Mouse (Mus musculus): ENCODE measurements around the gene Edaradd. TPM values are rescaled to one million over a fixed set of nuclear protein-coding genes. Genes with fewer than 3 reads are reported as not detected.
A peak's percentile ranks its signal among the peaks of the same experiment; 100 is the strongest.

The Edaradd gene
- polyA plus RNA-seq, 1 experiment from 2014 or later, result 3.1 TPM

DNA sequence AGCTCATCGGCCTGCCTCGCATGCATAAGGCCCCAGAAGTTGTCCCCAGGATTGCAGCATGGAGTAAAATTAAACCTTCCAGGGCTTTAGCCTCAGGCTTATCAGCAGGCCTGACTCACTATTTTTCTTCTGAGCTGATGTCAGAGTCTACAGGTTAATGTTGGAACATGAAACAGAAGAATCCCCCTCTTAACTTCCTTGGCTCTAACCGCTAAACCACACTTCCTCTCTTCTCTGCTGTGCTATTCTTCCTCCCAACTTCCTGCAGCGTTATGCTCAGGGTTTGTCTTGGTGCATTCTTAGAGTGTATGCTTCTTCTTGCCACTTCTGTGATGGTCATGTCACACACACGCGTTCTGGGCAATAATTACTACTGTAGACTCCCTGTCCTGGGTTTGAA is 12.8 kb downstream of the Edaradd start:
- Histone ChIP-seq H3K27me3 (ENCODE audit: control insufficient read depth, insufficient read depth, low read length) (no peaks in the 10 kb centered on the region), H3K9me3 (replicated peaks; ENCODE audit: control insufficient read depth, low read length) (no peaks in the 10 kb centered on the region), H3K27ac (replicated peaks; ENCODE audit: low read depth, low read length) (no peak overlapping the region), H3K9ac (replicated peaks; ENCODE audit: low read length) (no peak overlapping the region), H3K4me2 (ENCODE audit: low read depth, low read length) (no peak overlapping the region), H3K36me3 (replicated peaks; ENCODE audit: control insufficient read depth, insufficient read depth, low read depth, low read length) (no peaks in the 10 kb centered on the region), H3K4me1 (ENCODE audit: control insufficient read depth, insufficient read depth, low read length) (no peaks in the 10 kb centered on the region), H3K4me3 (ENCODE audit: low read depth, low read length) (no peak overlapping the region)
- WGBS, result 88% methylated on average over 6 of the region's 6 CpGs
- ATAC-seq (replicated peaks; ENCODE audit: insufficient number of reproducible peaks, low FRiP score, low TSS enrichment, low read depth), result no peak
- no peak for DNase-seq (ENCODE audit: low spot score)

DNA sequence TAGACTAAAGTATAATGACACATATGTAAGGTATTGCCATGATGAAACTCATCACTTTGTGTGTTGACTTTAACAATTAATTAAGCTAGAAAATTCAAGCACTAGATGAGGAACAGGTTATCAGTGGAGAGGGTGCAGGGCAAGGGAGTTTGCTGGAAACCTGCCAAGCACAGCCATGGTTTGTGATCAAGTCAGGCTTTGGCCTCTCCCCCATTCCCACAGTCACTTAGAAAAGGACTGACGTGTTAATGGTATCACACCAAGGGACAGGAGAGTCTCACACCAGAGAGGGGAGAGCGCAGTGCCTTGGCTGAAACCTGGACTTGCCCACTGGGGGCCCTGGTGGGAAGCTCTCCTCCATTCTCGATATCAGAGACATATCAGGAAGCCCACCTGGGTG is 14.9 kb downstream of the Edaradd start:
- Histone ChIP-seq H3K36me3 (replicated peaks; ENCODE audit: control insufficient read depth, insufficient read depth, low read depth, low read length) (no peaks in the 10 kb centered on the region), H3K27ac (replicated peaks; ENCODE audit: low read depth, low read length) (no peak overlapping the region), H3K4me1 (ENCODE audit: control insufficient read depth, insufficient read depth, low read length) (no peaks in the 10 kb centered on the region), H3K4me2 (ENCODE audit: low read depth, low read length) (no peak overlapping the region), H3K27me3 (ENCODE audit: control insufficient read depth, insufficient read depth, low read length) (no peaks in the 10 kb centered on the region), H3K9me3 (replicated peaks; ENCODE audit: control insufficient read depth, low read length) (no peaks in the 10 kb centered on the region), H3K4me3 (ENCODE audit: low read depth, low read length) (no peak overlapping the region), H3K9ac (replicated peaks; ENCODE audit: low read length) (no peak overlapping the region)
- no peak for DNase-seq (ENCODE audit: low spot score)
- 73% methylated on average over 3 of the region's 3 CpGs for WGBS
- ATAC-seq (replicated peaks; ENCODE audit: insufficient number of reproducible peaks, low FRiP score, low TSS enrichment, low read depth), result no peak

DNA sequence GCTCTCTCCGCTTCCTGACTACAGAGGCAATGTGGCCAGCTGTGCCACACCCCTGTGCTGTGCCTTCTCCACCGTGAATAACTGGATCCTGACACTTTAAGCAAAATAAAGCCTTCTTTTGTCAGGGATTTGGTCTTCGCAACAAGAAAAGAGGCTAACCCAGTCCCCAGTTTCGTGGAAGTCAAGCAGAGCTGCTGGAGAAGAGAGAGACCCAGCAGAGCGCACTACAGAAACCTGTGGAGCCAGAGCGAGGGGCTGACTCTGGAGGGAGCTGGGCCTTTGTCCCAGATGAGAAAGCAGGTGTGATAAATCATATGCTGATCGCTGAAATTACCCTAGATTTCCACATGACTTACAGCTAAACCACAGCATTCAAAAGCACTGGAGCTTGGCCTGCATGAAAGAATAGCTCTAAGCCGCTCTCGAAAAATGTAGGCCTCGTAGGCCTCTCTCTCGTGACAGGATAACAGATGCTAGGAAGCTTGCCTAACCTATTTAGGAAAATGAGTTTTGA is 16.9 kb downstream of the Edaradd start:
- no peaks in the 10 kb centered on the region for H3K27me3 ChIP-seq (ENCODE audit: control insufficient read depth, insufficient read depth, low read length)
- H3K4me2 ChIP-seq (ENCODE audit: low read depth, low read length), result no peak overlapping the region
- ATAC-seq (replicated peaks; ENCODE audit: insufficient number of reproducible peaks, low FRiP score, low TSS enrichment, low read depth) (peak; percentile 36; the same call in 1 of the 2 replicates), DNase-seq (ENCODE audit: low spot score) (peak; percentile 8)
- H3K4me3 ChIP-seq (ENCODE audit: low read depth, low read length), result no peak overlapping the region
- 45% methylated on average over 11 of the region's 11 CpGs for WGBS
- no peaks in the 10 kb centered on the region for H3K4me1 ChIP-seq (ENCODE audit: control insufficient read depth, insufficient read depth, low read length)
- no peak overlapping the region for H3K9ac ChIP-seq (replicated peaks; ENCODE audit: low read length)
- no peaks in the 10 kb centered on the region for H3K9me3 ChIP-seq (replicated peaks; ENCODE audit: control insufficient read depth, low read length)
- H3K27ac ChIP-seq (replicated peaks; ENCODE audit: low read depth, low read length), result no peak overlapping the region
- no peaks in the 10 kb centered on the region for H3K36me3 ChIP-seq (replicated peaks; ENCODE audit: control insufficient read depth, insufficient read depth, low read depth, low read length)

DNA sequence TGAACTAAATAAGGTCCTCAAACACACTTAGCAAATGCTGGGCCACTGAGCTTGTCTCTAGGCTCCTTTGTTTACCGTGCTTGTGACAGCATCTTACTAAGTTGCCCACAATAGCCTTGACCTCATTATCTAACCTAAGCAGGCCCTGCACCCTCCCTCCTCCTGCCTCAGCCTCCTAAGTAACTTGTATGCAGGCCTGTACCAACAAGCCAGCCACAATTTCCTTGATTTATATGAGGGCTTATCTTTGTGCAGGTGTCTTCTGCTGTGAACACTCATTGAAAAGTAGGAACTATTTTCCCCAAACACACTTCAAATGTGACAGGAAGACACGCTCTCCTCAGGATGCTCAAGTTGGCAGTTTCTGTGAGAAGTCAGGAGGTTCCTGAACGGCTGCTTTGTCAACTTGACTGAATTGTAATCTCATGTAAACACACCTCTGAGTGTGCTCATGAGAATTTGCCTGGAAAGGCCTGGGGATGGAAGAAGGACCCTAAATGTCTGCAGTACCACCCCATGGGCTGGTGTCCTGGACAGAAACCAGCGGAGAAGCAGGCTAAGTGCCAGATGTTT is 17.5 kb downstream of the Edaradd start:
- ATAC-seq (replicated peaks; ENCODE audit: insufficient number of reproducible peaks, low FRiP score, low TSS enrichment, low read depth) (no peak), DNase-seq (ENCODE audit: low spot score) (no peak)
- H3K27me3 ChIP-seq (ENCODE audit: control insufficient read depth, insufficient read depth, low read length), result no peaks in the 10 kb centered on the region
- no peak overlapping the region for H3K9ac ChIP-seq (replicated peaks; ENCODE audit: low read length)
- no peaks in the 10 kb centered on the region for H3K36me3 ChIP-seq (replicated peaks; ENCODE audit: control insufficient read depth, insufficient read depth, low read depth, low read length)
- H3K27ac ChIP-seq (replicated peaks; ENCODE audit: low read depth, low read length), result no peak overlapping the region
- H3K9me3 ChIP-seq (replicated peaks; ENCODE audit: control insufficient read depth, low read length), result no peaks in the 10 kb centered on the region
- 44% methylated on average over 4 of the region's 4 CpGs for WGBS
- no peaks in the 10 kb centered on the region for H3K4me1 ChIP-seq (ENCODE audit: control insufficient read depth, insufficient read depth, low read length)
- H3K4me2 ChIP-seq (ENCODE audit: low read depth, low read length), result no peak overlapping the region
- H3K4me3 ChIP-seq (ENCODE audit: low read depth, low read length), result no peak overlapping the region

DNA sequence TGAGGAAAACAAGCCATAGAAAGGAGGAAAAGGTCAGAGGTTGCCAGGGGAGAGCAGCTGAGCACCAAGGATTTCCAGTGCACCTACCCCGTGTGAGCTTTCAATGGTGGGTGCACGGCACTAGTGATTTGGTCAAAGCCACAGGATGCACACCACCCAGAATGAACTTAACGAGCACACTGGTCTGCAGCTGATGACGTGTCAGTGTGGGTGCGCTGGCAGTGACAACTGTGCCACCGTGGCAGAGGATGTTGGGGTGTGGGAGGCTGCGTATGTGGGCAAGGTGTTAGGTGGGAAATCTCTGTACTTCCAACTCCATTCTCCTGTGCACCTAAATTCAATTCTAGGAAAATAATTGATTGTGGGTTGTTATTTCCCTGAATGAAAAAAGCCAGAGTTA is 21.1 kb downstream of the Edaradd start:
- ATAC-seq (replicated peaks; ENCODE audit: insufficient number of reproducible peaks, low FRiP score, low TSS enrichment, low read depth), result no peak
- Histone ChIP-seq H3K27me3 (ENCODE audit: control insufficient read depth, insufficient read depth, low read length) (no peaks in the 10 kb centered on the region), H3K4me3 (ENCODE audit: low read depth, low read length) (no peak overlapping the region), H3K4me2 (ENCODE audit: low read depth, low read length) (no peak overlapping the region), H3K9ac (replicated peaks; ENCODE audit: low read length) (no peak overlapping the region), H3K27ac (replicated peaks; ENCODE audit: low read depth, low read length) (no peak overlapping the region), H3K4me1 (ENCODE audit: control insufficient read depth, insufficient read depth, low read length) (no peaks in the 10 kb centered on the region), H3K9me3 (replicated peaks; ENCODE audit: control insufficient read depth, low read length) (no peaks in the 10 kb centered on the region), H3K36me3 (replicated peaks; ENCODE audit: control insufficient read depth, insufficient read depth, low read depth, low read length) (no peaks in the 10 kb centered on the region)
- 77% methylated on average over 7 of the region's 7 CpGs for WGBS
- no peak for DNase-seq (ENCODE audit: low spot score)

DNA sequence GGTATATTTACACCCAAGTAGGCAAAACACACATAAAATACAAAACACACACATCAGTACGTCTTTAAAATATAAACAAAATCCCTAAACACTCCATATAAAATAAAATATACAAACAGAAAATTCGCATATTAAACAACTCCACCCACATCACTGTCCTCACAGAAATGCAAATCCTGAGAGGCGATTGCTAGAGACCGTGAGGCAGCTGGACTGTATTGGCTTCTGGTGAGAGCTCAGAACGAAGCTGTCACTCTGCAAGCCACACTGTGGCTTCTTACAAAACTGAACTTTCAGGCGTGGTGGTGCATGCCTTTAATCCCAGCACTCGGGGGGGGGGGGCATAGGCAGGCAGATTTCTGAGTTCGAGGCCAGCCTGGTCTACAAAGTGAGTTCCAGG is 22.4 kb downstream of the Edaradd start:
- ATAC-seq (replicated peaks; ENCODE audit: insufficient number of reproducible peaks, low FRiP score, low TSS enrichment, low read depth) (no peak), DNase-seq (ENCODE audit: low spot score) (no peak)
- Histone ChIP-seq H3K4me3 (ENCODE audit: low read depth, low read length) (no peak overlapping the region), H3K36me3 (replicated peaks; ENCODE audit: control insufficient read depth, insufficient read depth, low read depth, low read length) (no peaks in the 10 kb centered on the region), H3K9ac (replicated peaks; ENCODE audit: low read length) (no peak overlapping the region), H3K4me1 (ENCODE audit: control insufficient read depth, insufficient read depth, low read length) (no peaks in the 10 kb centered on the region), H3K4me2 (ENCODE audit: low read depth, low read length) (no peak overlapping the region), H3K27ac (replicated peaks; ENCODE audit: low read depth, low read length) (no peak overlapping the region), H3K27me3 (ENCODE audit: control insufficient read depth, insufficient read depth, low read length) (no peaks in the 10 kb centered on the region), H3K9me3 (replicated peaks; ENCODE audit: control insufficient read depth, low read length) (no peaks in the 10 kb centered on the region)
- WGBS, result 59% methylated on average over 8 of the region's 8 CpGs

DNA sequence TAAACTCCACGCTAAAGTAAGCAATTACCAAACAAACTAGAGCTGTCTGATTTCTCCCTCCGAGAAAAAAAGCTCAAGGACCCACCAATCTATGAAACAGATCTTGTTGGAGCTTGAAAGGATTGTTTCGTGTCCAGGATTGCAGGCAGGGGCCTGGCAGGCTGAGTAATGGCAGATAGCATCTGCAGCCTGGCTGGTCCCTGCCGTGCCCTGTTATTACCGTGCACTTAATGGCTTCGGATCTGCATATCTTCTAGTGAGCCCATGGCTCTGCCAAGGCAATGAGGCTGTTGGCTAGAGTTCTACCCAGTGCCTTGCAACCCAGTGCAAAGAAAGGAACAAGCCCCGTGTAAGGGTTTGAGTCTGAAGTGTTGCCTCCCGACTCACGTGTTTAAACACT is 25.5 kb downstream of the Edaradd start:
- no peak overlapping the region for H3K9ac ChIP-seq (replicated peaks; ENCODE audit: low read length)
- ATAC-seq (replicated peaks; ENCODE audit: insufficient number of reproducible peaks, low FRiP score, low TSS enrichment, low read depth), result no peak
- WGBS, result 89% methylated on average over 9 of the region's 9 CpGs
- H3K4me3 ChIP-seq (ENCODE audit: low read depth, low read length), result no peak overlapping the region
- no peak overlapping the region for H3K4me2 ChIP-seq (ENCODE audit: low read depth, low read length)
- H3K27me3 ChIP-seq (ENCODE audit: control insufficient read depth, insufficient read depth, low read length), result no peaks in the 10 kb centered on the region
- H3K36me3 ChIP-seq (replicated peaks; ENCODE audit: control insufficient read depth, insufficient read depth, low read depth, low read length), result no peaks in the 10 kb centered on the region
- H3K4me1 ChIP-seq (ENCODE audit: control insufficient read depth, insufficient read depth, low read length), result no peaks in the 10 kb centered on the region
- H3K9me3 ChIP-seq (replicated peaks; ENCODE audit: control insufficient read depth, low read length), result no peaks in the 10 kb centered on the region
- no peak overlapping the region for H3K27ac ChIP-seq (replicated peaks; ENCODE audit: low read depth, low read length)
- no peak for DNase-seq (ENCODE audit: low spot score)

DNA sequence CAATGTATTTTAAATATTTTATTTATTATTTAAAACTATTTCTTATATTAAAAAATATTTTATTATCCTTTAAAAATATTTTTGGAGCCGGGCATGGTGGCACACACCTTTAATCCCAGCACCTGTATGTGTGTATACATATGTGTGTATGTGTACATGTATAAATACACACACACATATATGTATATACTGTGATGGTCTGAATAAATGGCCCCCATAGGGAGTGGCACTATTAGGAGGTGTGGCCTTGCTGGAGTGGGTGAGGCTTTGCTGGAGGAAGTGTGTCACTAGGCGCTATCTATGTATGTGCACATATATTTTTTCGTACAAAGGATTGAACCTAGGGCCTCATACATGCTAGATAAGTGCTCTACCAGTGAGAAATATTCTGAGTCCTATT is 27.7 kb downstream of the Edaradd start:
- 91% methylated on average over 3 of the region's 3 CpGs for WGBS

More for the DNA sequence above, 27.7 kb downstream of the Edaradd start:
- Histone ChIP-seq H3K4me1 (ENCODE audit: control insufficient read depth, insufficient read depth, low read length) (no peaks in the 10 kb centered on the region), H3K27ac (replicated peaks; ENCODE audit: low read depth, low read length) (no peak overlapping the region), H3K36me3 (replicated peaks; ENCODE audit: control insufficient read depth, insufficient read depth, low read depth, low read length) (no peaks in the 10 kb centered on the region), H3K4me2 (ENCODE audit: low read depth, low read length) (no peak overlapping the region), H3K27me3 (ENCODE audit: control insufficient read depth, insufficient read depth, low read length) (no peaks in the 10 kb centered on the region), H3K4me3 (ENCODE audit: low read depth, low read length) (no peak overlapping the region), H3K9me3 (replicated peaks; ENCODE audit: control insufficient read depth, low read length) (no peaks in the 10 kb centered on the region), H3K9ac (replicated peaks; ENCODE audit: low read length) (no peak overlapping the region)
- no peak for DNase-seq (ENCODE audit: low spot score)
- no peak for ATAC-seq (replicated peaks; ENCODE audit: insufficient number of reproducible peaks, low FRiP score, low TSS enrichment, low read depth)
